Mouse (Mus musculus): ENCODE data around the gene CK137956.

The CK137956 gene

GRCm38 (mm10) chr4:127913551-127913950 is 57.2 kb downstream of the CK137956 start:
- no peak for ATAC-seq (ENCODE audit: low TSS enrichment)

- ATAC-seq (ENCODE audit: low TSS enrichment) = no peak
Measured at GRCm38 (mm10) chr4:127907151-127907550, 63.6 kb downstream of the CK137956 start.

- no peak for ATAC-seq (ENCODE audit: low TSS enrichment)
Measured at GRCm38 (mm10) chr4:127903954-127904353, 66.8 kb downstream of the CK137956 start.

- ATAC-seq (ENCODE audit: low TSS enrichment) = no peak
Measured at GRCm38 (mm10) chr4:127900893-127901456, 69.8 kb downstream of the CK137956 start.

- ATAC-seq (ENCODE audit: low TSS enrichment) = no peak
Measured at GRCm38 (mm10) chr4:127889071-127889470, 81.7 kb downstream of the CK137956 start.

- no peak for ATAC-seq (ENCODE audit: low TSS enrichment)
Measured at GRCm38 (mm10) chr4:127878966-127879365, 91.8 kb downstream of the CK137956 start.

Measured in frontal cortex, adult (tissue).